Mouse (Mus musculus) lung, adult 2 months (tissue): ENCODE results near the gene Gm5901.

ENCODE experiments used
- CTCF ChIP-seq: fragments of 200-500 bp; IDR thresholded peaks from 2 replicates; pipeline ENCODE4 v1.5.1; 2011; ENCODE audit warnings: mild to moderate bottlenecking, low read length, control low read depth; ENCODE audit not compliant: insufficient read depth
- POLR2A ChIP-seq: fragments of 200-500 bp; IDR thresholded peaks from 2 replicates; pipeline ENCODE4 v1.6.1; 2011; ENCODE audit warnings: low read depth, mild to moderate bottlenecking, control low read depth, low read length, borderline replicate concordance; ENCODE audit errors: extremely low read depth

- TF ChIP-seq POLR2A (no peak), CTCF (no peak)
Measured at GRCm38 (mm10) chr7:105404268-105404667, 29.4 kb downstream of the Gm5901 start, which contains the start of gene Cnga4.
